Mouse (Mus musculus): ENCODE data around the gene Rrp12. TPM values are rescaled to one million over a fixed set of nuclear protein-coding genes. Genes with fewer than 3 reads are reported as not detected.
"Not testable (repeated sequence)": the region's sequence is repeated elsewhere in the genome, so short reads cannot be mapped to it uniquely, and the experiment has no call there.

Rrp12 gene
- total RNA-seq, 2 experiments from 2014 or later = 14.1 to 15.5 TPM

- intact Hi-C loops (cut with DNase I) = no loop called here
- DNase-seq (ENCODE audit: low spot score) = no peak
Observed at GRCm38 (mm10) chr19:41907079-41907760, 11.2 kb upstream of the Rrp12 start.

GRCm38 (mm10) chr19:41906311-41907078, 10.5 kb upstream of the Rrp12 start:
- intact Hi-C loops (cut with DNase I) = no loop called here
- DNase-seq (ENCODE audit: low spot score) = no peak

GRCm38 (mm10) chr19:41905246-41905645, 9.3 kb upstream of the Rrp12 start:
- DNase-seq (ENCODE audit: low spot score) = no peak
- intact Hi-C loops (cut with DNase I) = no loop called here

- no peak for DNase-seq (ENCODE audit: low spot score)
- intact Hi-C loops (cut with DNase I) = no loop called here
Observed at GRCm38 (mm10) chr19:41902848-41903593, 7.0 kb upstream of the Rrp12 start.

GRCm38 (mm10) chr19:41901696-41902095, 5.7 kb upstream of the Rrp12 start:
- intact Hi-C loops (cut with DNase I) = no loop called here
- no peak for DNase-seq (ENCODE audit: low spot score)

- no peak for DNase-seq (ENCODE audit: low spot score)
- intact Hi-C loops (cut with DNase I) = no loop called here
Observed at GRCm38 (mm10) chr19:41900495-41901090, 4.6 kb upstream of the Rrp12 start.

GRCm38 (mm10) chr19:41898860-41899259, 2.9 kb upstream of the Rrp12 start:
- intact Hi-C loops (cut with DNase I) = loop anchor here (2.0 kb wide), 1 partner anchor 128 kb away; no protein-coding TSS in a partner anchor
- DNase-seq (ENCODE audit: low spot score) = no peak

- no peak for DNase-seq (ENCODE audit: low spot score)
- intact Hi-C loops (cut with DNase I) = no loop called here
Observed at GRCm38 (mm10) chr19:41896319-41896711, 342 bp upstream of the Rrp12 start.

GRCm38 (mm10) chr19:41894959-41895358, 1.0 kb downstream of the Rrp12 start:
- intact Hi-C loops (cut with DNase I) = no loop called here
- DNase-seq (ENCODE audit: low spot score) = no peak

- DNase-seq (ENCODE audit: low spot score) = no peak
- intact Hi-C loops (cut with DNase I) = no loop called here
Observed at GRCm38 (mm10) chr19:41888191-41888590, 7.8 kb downstream of the Rrp12 start.

GRCm38 (mm10) chr19:41883882-41884281, 12.1 kb downstream of the Rrp12 start:
- DNase-seq (ENCODE audit: low spot score) = no peak
- intact Hi-C loops (cut with DNase I) = no loop called here

GRCm38 (mm10) chr19:41881842-41882241, 14.1 kb downstream of the Rrp12 start:
- DNase-seq (ENCODE audit: low spot score) = no peak
- intact Hi-C loops (cut with DNase I) = no loop called here

GRCm38 (mm10) chr19:41874356-41874755, 21.6 kb downstream of the Rrp12 start:
- DNase-seq (ENCODE audit: low spot score) = no peak
- intact Hi-C loops (cut with DNase I) = no loop called here

GRCm38 (mm10) chr19:41872285-41872684, 23.7 kb downstream of the Rrp12 start:
- intact Hi-C loops (cut with DNase I) = no loop called here
- DNase-seq (ENCODE audit: low spot score) = no peak

GRCm38 (mm10) chr19:41869946-41870345, 26.0 kb downstream of the Rrp12 start:
- intact Hi-C loops (cut with DNase I) = loop anchor here (10.0 kb wide), 1 partner anchor 215 kb away; no protein-coding TSS in a partner anchor
- not testable (repeated sequence) for DNase-seq (ENCODE audit: low spot score)

- DNase-seq (ENCODE audit: low spot score) = no peak
- intact Hi-C loops (cut with DNase I) = loop anchor here (10.0 kb wide), 1 partner anchor 214 kb away; no protein-coding TSS in a partner anchor
Observed at GRCm38 (mm10) chr19:41869296-41869695, 26.7 kb downstream of the Rrp12 start.

GRCm38 (mm10) chr19:41866707-41867106, 29.3 kb downstream of the Rrp12 start:
- intact Hi-C loops (cut with DNase I) = loop anchor here (10.0 kb wide), 1 partner anchor 212 kb away; no protein-coding TSS in a partner anchor
- DNase-seq (ENCODE audit: low spot score) = no peak

GRCm38 (mm10) chr19:41857816-41858310, 38.1 kb downstream of the Rrp12 start:
- no peak for DNase-seq (ENCODE audit: low spot score)

GRCm38 (mm10) chr19:41857086-41857762, 38.7 kb downstream of the Rrp12 start:
- no peak for DNase-seq (ENCODE audit: low spot score)
- intact Hi-C loops (cut with DNase I) = no loop called here

More at GRCm38 (mm10) chr19:41857816-41858310, 38.1 kb downstream of the Rrp12 start:
- intact Hi-C loops (cut with DNase I) = no loop called here
